Mouse (Mus musculus) CD4-positive, CD25-positive, alpha-beta regulatory T cell, adult 4 months (primary cell): ENCODE results near the gene Tdrd3. TPM values are rescaled to one million over a fixed set of nuclear protein-coding genes. Genes with fewer than 3 reads are reported as not detected.

Source experiments
- ATAC-seq: one replicate; pipeline ENCODE4 v1.8.0; 2017
- polyA plus RNA-seq, 2 experiments: library from polyadenylated mRNA; unstranded; fragments of 100-300 nt; shearing (Covaris generic); gene quantifications; one replicate each; pipeline ENCODE4 v1.2.1; 2017

Gene Tdrd3
- polyA plus RNA-seq, 2 experiments from 2014 or later, result 26.1 to 32.5 TPM

GRCm38 (mm10) chr14:87455630-87456175, 39.3 kb downstream of the Tdrd3 start:
- no peak for ATAC-seq

GRCm38 (mm10) chr14:87459777-87460176, 43.3 kb downstream of the Tdrd3 start:
- no peak for ATAC-seq

- no peak for ATAC-seq
Measured at GRCm38 (mm10) chr14:87461543-87461942, 45.1 kb downstream of the Tdrd3 start.

GRCm38 (mm10) chr14:87463963-87464654, 47.7 kb downstream of the Tdrd3 start:
- peak; percentile 90 for ATAC-seq

GRCm38 (mm10) chr14:87464655-87465054, 48.2 kb downstream of the Tdrd3 start:
- no peak for ATAC-seq

- no peak for ATAC-seq
Measured at GRCm38 (mm10) chr14:87467586-87467985, 51.1 kb downstream of the Tdrd3 start.

- no peak for ATAC-seq
Measured at GRCm38 (mm10) chr14:87471521-87471920, 55.1 kb downstream of the Tdrd3 start.

- ATAC-seq, result no peak
Measured at GRCm38 (mm10) chr14:87472782-87473181, 56.3 kb downstream of the Tdrd3 start.

GRCm38 (mm10) chr14:87475721-87476359, 59.4 kb downstream of the Tdrd3 start:
- ATAC-seq, result no peak

- peak; percentile 62 for ATAC-seq
Measured at GRCm38 (mm10) chr14:87478339-87478951, 62.0 kb downstream of the Tdrd3 start.

- no peak for ATAC-seq
Measured at GRCm38 (mm10) chr14:87485888-87486287, 69.4 kb downstream of the Tdrd3 start.

- ATAC-seq, result peak; percentile 78
Measured at GRCm38 (mm10) chr14:87497955-87498594, 81.6 kb downstream of the Tdrd3 start.

- peak; percentile 62 for ATAC-seq
Measured at GRCm38 (mm10) chr14:87505924-87506323, 89.5 kb downstream of the Tdrd3 start.

- ATAC-seq, result no peak
Measured at GRCm38 (mm10) chr14:87515281-87515680, 98.8 kb downstream of the Tdrd3 start.

- ATAC-seq, result no peak
Measured at GRCm38 (mm10) chr14:87517381-87517780, 100.9 kb downstream of the Tdrd3 start.

- no peak for ATAC-seq
Measured at GRCm38 (mm10) chr14:87531847-87532246, 115.4 kb downstream of the Tdrd3 start.

- ATAC-seq, result peak; percentile 77
Measured at GRCm38 (mm10) chr14:87537127-87537819, 120.8 kb downstream of the Tdrd3 start.

GRCm38 (mm10) chr14:87549986-87550385, 133.5 kb downstream of the Tdrd3 start:
- ATAC-seq, result no peak

- ATAC-seq, result no peak
Measured at GRCm38 (mm10) chr14:87552211-87552610, 135.8 kb downstream of the Tdrd3 start.

- no peak for ATAC-seq
Measured at GRCm38 (mm10) chr14:87563841-87564240, 147.4 kb downstream of the Tdrd3 start.

- no peak for ATAC-seq
Measured at GRCm38 (mm10) chr14:87566211-87566610, 149.8 kb downstream of the Tdrd3 start.

GRCm38 (mm10) chr14:87567034-87567461, 150.6 kb downstream of the Tdrd3 start:
- peak; percentile 39 for ATAC-seq
